Comparison of ENCODE assay signal across 7 mouse cellular contexts in genomic region chr9:47530922-47531850, GRCm38 (mm10). TPM values are rescaled to one million over a fixed set of nuclear protein-coding genes. Genes with fewer than 3 reads are reported as not detected.
DNase-seq lines count a peak whose midpoint lies in the region; ATAC-seq lines count a peak whose summit lies in the region.

No protein-coding gene starts in this region.

- peak overlapping the region; percentile 99 for H3K4me2 ChIP-seq in intestine, embryonic 16.5 days (ENCODE audit: low read depth, low read length)
- peak overlapping the region; percentile 95 for H3K4me2 ChIP-seq in midbrain, embryonic 12.5 days (replicated peaks)
- H3K4me2 ChIP-seq in stomach, embryonic 14.5 days (replicated peaks; ENCODE audit: low read depth, low read length), result peak overlapping the region; percentile 98

- peak overlapping the region; percentile 37 for H3K27ac ChIP-seq in intestine, embryonic 16.5 days (ENCODE audit: low read length)
- H3K27ac ChIP-seq in limb, embryonic 10.5 days, result peak overlapping the region; percentile 93
- H3K27ac ChIP-seq in midbrain, embryonic 12.5 days (replicated peaks), result peak overlapping the region; percentile 86
- peak overlapping the region; percentile 17 for H3K27ac ChIP-seq in stomach, embryonic 14.5 days (ENCODE audit: low read length)

- DNase-seq in adrenal gland, postnatal 14 days, result peak; percentile 86
- peak; percentile 67 for DNase-seq in embryo, embryonic 10.5 days (ENCODE audit: low spot score)
- peak; percentile 33 to 39 for DNase-seq in gastrocnemius, postnatal 4 days (ENCODE audit: low spot score in 2 of 2)
- peak; percentile 80 for DNase-seq in limb, embryonic 10.5 days (ENCODE audit: low spot score)

- peak overlapping the region; percentile 75 for H3K9ac ChIP-seq in intestine, embryonic 16.5 days (ENCODE audit: low read depth, low read length)
- peak overlapping the region; percentile 78 for H3K9ac ChIP-seq in midbrain, embryonic 12.5 days (replicated peaks)
- peak overlapping the region; percentile 61 for H3K9ac ChIP-seq in stomach, embryonic 14.5 days (replicated peaks; ENCODE audit: low read depth, low read length)

- peaks cover 13% of the 10 kb centered on the region for H3K4me1 ChIP-seq in intestine, embryonic 16.5 days (ENCODE audit: control insufficient read depth, insufficient read depth, low read length)
- H3K4me1 ChIP-seq in limb, embryonic 10.5 days, result peaks cover 43% of the 10 kb centered on the region
- H3K4me1 ChIP-seq in midbrain, embryonic 12.5 days, result peaks cover 34% of the 10 kb centered on the region
- peaks cover 18% of the 10 kb centered on the region; the same call in 1 of the 2 replicates for H3K4me1 ChIP-seq in stomach, embryonic 14.5 days (ENCODE audit: control insufficient read depth, insufficient read depth, low read length)

- H3K27me3 ChIP-seq in intestine, embryonic 16.5 days (replicated peaks; ENCODE audit: control insufficient read depth, insufficient read depth, low read length), result peaks cover 16% of the 10 kb centered on the region
- peaks cover 37% of the 10 kb centered on the region; the same call in 1 of the 2 replicates for H3K27me3 ChIP-seq in limb, embryonic 10.5 days (ENCODE audit: low read depth, poor library complexity, severe bottlenecking)
- peaks cover 26% of the 10 kb centered on the region for H3K27me3 ChIP-seq in midbrain, embryonic 12.5 days
- no peaks in the 10 kb centered on the region for H3K27me3 ChIP-seq in stomach, embryonic 14.5 days (ENCODE audit: control insufficient read depth, insufficient read depth, low read length)

- no peaks in the 10 kb centered on the region for H3K36me3 ChIP-seq in intestine, embryonic 16.5 days (ENCODE audit: control insufficient read depth, insufficient read depth, low read length)
- no peaks in the 10 kb centered on the region for H3K36me3 ChIP-seq in limb, embryonic 10.5 days
- no peaks in the 10 kb centered on the region for H3K36me3 ChIP-seq in midbrain, embryonic 12.5 days
- no peaks in the 10 kb centered on the region for H3K36me3 ChIP-seq in stomach, embryonic 14.5 days (ENCODE audit: control insufficient read depth, insufficient read depth, low read length)

- under 1% methylated on average over 103 of the region's 110 CpGs for WGBS in intestine, embryonic 16.5 days
- under 1% methylated on average over 109 of the region's 110 CpGs for WGBS in limb, embryonic 10.5 days
- under 1% methylated on average over 88 of the region's 110 CpGs for WGBS in midbrain, embryonic 12.5 days
- WGBS in stomach, embryonic 14.5 days, result under 1% methylated on average over 110 of the region's 110 CpGs

- no peaks in the 10 kb centered on the region for H3K9me3 ChIP-seq in intestine, embryonic 16.5 days (ENCODE audit: control insufficient read depth, low read length)
- no peaks in the 10 kb centered on the region for H3K9me3 ChIP-seq in limb, embryonic 10.5 days (replicated peaks)
- H3K9me3 ChIP-seq in midbrain, embryonic 12.5 days, result no peaks in the 10 kb centered on the region
- no peaks in the 10 kb centered on the region for H3K9me3 ChIP-seq in stomach, embryonic 14.5 days (ENCODE audit: control insufficient read depth, low read depth, low read length)

- ATAC-seq in intestine, embryonic 16.5 days, result peak; percentile 6
- ATAC-seq in midbrain, embryonic 12.5 days (ENCODE audit: low FRiP score, low read depth), result peak; percentile 30
- ATAC-seq in stomach, embryonic 14.5 days (ENCODE audit: insufficient number of reproducible peaks, insufficient read depth, low FRiP score, low read depth), result 0 out of 2 replicates have a peak, but pooled peaks have one; percentile 53

- H3K4me3 ChIP-seq in intestine, embryonic 16.5 days (ENCODE audit: low read length), result peak overlapping the region; percentile 64
- peak overlapping the region; percentile 80 for H3K4me3 ChIP-seq in limb, embryonic 10.5 days
- peak overlapping the region; percentile 73 for H3K4me3 ChIP-seq in midbrain, embryonic 12.5 days
- H3K4me3 ChIP-seq in stomach, embryonic 14.5 days (ENCODE audit: low read depth, low read length), result peak overlapping the region; percentile 46

RNA-seq across cellular contexts. Expression of gene Cadm1, which starts 1.2 kb away (rescaled TPM):
- 31.9 and 32.7 TPM in 2 replicates for total RNA-seq in adrenal gland, postnatal 14 days (2021)
- total RNA-seq in gastrocnemius, postnatal 4 days (2021), result 1 to 10 TPM; 5.9 to 6.2 TPM
- 37.3 and 43.0 TPM in 2 replicates for polyA plus RNA-seq in intestine, embryonic 16.5 days (2015; fragmentation: Nextera tagmentation; extraction: Ambion mirVana)
- 49.1 and 51.3 TPM in 2 replicates for polyA plus RNA-seq in limb, embryonic 10.5 days (2016; fragmentation: Nextera tagmentation; extraction: Ambion mirVana)
- polyA plus RNA-seq in midbrain, embryonic 12.5 days (2016; fragmentation: Nextera tagmentation; extraction: Ambion mirVana), result 71.6 and 77.1 TPM in 2 replicates
- polyA plus RNA-seq in stomach, embryonic 14.5 days (2014; fragmentation: Nextera tagmentation; extraction: Ambion mirVana), result 70.5 and 74.6 TPM in 2 replicates

Comparison
In these comparisons a context has a peak if more than half of its experiments do, and no peak if none do; other contexts are left out.
1. Peak in every context shown above with its lines: DNase-seq, ATAC-seq, H3K4me3 ChIP-seq and H3K27ac ChIP-seq.
2. DNase-seq: peak in every context shown above with its lines; median percentile 86 in adrenal gland, postnatal 14 days; 80 in limb, embryonic 10.5 days; 67 in embryo, embryonic 10.5 days; 36 in gastrocnemius, postnatal 4 days.
3. H3K27ac ChIP-seq: peak in every context shown above with its lines; median percentile 93 in limb, embryonic 10.5 days; 86 in midbrain, embryonic 12.5 days; 37 in intestine, embryonic 16.5 days; 17 in stomach, embryonic 14.5 days.